Mouse (Mus musculus) fibroblast of lung, adult 2 months (primary cell): ENCODE data around the gene Adgrl2.

ENCODE experiments used
- DNase-seq: peaks from one replicate; pipeline ENCODE4 v3.0.0-alpha.2; 2011; ENCODE audit warnings: low read depth

The Adgrl2 gene

DNA sequence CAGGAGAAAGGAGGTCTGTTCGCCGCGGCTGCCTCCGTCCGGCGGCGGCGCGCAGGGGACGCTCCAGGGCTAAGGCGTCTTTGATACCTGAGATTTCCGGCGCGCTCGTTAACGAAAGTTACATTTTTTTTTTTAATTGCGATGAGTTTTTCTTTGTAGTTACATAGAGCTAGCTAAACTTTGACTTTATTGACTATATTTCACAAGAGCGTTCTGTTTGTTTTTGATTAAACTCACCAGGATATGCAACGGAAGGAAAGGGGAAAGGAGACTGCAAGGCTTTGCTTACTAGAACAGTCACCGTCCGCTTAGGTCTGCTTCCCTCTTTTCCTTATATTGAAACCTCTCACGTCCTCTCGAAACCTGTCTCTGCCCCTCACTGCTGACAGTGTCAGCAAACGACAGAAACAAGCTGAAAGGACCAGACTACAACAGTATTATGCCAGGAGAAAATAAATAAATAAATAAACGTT is at the start of gene Adgrl2:
Gene Adgrl2 (minus strand): TSS at position 25 of the 473 bp plus-strand sequence.
- DNase-seq, result no peak

DNA sequence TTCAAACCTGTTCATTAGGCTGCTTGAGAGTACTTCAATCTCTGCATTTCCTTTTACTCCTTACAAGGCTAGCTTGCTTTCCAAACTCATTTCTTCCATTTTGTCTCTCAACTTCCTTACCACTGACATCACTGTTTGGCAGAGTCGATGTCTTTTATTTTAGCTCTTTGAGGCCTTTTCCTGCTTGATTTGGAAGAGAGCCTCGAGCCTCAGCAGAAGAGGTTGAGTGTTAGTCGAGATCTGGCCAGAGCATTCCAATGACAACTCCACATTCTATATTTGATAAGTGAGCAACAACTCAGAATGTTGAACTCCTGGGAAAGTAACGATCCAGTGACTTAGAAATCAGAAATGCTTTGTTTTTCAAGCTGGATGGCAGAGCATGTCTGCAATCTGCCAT is 48.4 kb upstream of the Adgrl2 start:
- DNase-seq, result peak; percentile 88

DNA sequence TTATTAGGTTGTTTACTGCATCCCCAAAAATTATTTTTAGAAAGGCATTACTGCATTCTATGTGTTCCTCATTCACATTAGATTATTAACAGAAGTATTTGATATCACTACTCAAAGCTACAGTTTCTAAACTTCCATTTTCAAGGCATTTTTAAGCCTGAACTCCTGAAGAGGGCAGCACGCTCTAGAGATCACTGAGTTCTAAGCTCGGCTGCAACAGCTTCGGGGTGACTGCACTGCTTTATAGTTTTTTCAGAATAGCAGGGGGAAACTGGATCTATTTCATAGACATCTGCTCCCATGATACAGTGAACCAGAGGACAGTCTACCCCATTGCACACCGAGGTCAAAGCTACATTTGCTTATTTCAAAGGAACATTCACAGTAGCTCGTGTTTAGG is 29.6 kb upstream of the Adgrl2 start:
- no peak for DNase-seq

DNA sequence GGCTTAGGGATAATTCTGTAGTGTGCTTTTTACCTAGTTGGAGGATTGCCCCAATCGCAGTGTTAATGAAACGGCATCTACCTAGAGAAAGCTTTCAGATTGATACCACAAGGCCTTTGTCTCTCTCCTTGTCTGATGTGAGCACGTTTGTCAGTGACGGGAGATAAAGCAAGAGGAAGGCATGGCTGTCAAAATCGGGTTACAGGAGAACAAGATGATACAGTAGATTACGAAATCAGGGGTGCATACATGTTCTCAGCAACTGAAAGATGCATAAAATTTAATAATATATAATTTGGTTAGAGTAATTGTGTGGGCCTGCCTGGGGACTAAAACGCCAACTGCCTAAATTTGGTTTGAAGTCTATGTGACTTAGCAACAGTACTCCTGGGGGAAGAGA is 19.0 kb upstream of the Adgrl2 start:
- DNase-seq, result no peak

DNA sequence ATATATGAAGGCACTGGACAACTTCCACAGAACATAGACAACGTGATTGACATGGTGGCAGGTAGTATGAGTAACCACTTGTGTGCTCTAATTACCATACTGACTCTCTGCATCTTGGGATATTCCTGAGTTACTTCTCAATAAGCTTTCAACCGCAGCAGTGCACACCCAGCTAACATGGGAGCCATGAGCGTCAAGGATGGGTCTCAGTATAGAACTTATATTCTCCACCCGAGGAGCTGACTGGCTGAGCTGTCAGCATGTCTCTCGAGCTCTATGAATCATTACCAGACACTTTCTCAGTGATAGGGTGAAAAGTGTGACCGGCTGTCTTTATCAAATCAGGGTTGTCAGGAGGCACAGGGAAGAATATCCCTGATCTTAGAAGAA is 18.3 kb upstream of the Adgrl2 start:
- no peak for DNase-seq

DNA sequence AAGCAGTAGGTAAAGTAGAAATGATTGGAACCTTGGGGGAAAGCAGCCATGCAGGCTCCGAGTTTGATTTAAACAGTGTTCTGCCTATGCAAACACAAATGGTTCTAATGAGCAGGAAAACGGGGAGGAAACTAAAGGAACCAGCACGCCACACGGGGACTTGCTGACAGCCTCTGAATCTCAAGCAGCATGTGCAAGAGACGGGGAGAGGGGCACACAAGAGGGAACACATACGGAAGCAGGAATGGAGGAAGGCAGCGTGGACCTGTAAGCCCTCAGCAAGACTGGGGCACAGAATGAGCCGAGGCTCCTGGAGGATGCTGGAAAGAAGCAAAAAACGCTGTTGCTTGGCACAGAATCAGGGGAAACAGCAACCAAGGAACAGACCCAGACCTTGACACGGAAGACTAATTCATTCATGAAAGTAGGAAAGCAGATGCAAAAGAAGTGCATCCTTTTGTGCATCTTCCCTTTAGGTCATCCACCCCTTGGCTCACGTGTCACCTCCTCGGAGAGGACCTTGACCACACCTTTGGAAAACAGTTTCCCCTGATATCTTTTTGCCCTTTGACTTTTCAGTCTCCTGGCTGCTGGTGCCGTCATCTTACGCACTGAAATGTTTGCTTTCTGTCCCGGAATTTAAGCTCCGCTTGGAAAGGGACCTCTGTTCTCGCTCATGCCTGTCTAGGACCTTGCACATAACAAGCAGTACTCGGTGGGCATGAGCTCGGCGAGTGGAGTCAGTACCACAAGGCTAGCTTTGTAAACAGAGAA is 17.7 kb upstream of the Adgrl2 start:
- no peak for DNase-seq

DNA sequence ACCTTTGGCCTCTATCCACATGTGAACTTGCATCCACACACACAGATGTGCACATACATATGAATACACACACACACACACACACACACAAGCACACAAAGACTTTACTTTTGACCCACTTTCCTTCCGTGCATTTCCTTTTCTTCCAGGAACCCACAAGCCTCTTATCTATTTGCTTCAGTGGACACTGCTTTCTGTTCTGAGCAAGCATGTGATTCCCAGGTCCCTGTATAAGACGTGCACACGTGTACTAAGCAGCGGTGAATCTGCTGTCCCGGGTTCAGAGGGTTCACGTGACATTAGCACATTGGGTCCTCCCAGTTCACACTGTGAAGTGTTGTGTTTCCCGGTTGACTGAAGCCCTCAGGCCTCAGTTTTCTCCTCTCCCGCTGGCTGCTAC is 11.0 kb upstream of the Adgrl2 start:
- no peak for DNase-seq

DNA sequence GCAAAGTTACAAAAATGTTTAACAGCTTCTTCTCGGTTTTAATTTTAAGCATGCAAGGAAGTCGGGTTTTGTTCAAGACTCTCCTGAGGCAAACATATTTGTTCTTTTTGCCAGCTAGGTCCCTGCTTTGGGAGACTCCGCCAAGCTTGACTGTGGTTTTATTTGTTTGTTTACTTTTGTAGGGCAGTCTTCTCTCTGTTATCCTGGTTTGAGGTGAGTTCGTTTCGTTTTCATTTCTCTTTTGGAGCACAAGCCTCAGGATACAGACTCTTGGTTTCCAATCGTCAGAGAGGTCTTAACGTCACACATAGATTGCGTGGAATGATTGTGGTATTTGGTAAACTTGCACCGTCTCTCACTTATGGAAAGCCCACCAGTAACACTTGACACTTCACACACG is 8.3 kb upstream of the Adgrl2 start:
- DNase-seq, result no peak

DNA sequence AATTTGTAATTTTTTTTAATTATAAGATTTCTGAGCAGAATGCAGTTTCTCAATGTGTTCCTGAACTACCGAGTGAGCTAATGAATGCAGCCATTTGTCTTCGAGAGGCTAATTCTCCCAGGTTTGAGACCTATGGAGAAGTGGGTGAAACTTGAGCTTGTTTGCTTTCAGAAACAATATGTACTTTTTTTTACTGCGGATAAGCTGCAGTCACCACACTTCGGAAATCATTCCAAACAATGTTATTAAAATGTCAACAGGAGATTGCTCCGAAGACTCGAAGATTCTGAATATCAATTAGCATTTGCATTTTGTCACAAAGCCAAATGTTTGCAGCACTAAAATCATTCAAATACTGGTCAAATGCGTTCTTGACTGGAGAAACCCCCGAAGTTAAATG is 701 bp upstream of the Adgrl2 start:
- DNase-seq, result no peak

DNA sequence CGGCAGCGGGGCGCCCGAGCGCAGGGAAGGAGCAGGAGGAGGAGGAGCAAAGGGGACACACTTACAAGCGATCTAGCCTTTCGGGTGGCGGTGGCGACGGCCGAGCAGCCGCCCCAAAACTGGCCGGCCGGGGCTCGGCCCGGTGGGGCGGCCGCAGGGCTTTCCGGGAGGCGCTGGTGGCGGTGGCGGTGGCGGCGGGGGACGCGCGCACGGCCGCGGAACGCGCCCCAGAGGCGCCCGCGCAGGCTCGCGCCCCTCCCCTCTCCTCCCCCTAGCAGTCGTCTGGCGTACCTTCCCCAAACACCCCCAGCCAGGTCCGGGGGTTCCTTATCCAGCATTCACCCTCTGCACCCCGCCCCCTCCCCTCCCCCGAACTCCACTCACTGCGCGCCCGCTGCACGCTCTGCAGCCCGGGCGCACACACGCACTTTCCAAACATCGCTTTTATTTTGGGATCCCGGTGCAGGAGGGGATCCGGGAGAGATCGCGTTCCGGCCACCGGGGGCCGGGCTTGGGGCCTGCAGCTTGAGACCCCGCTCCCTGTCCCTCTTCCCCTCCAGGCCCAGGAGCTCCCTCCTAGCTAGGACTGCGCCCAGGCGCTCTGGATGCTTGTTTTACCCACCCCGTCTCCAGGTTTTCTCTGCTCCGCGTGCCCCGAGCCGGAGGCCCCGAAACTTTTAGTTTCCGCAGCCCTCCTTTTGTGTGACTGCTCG is 381 bp downstream of the Adgrl2 start:
- DNase-seq, result no peak

DNA sequence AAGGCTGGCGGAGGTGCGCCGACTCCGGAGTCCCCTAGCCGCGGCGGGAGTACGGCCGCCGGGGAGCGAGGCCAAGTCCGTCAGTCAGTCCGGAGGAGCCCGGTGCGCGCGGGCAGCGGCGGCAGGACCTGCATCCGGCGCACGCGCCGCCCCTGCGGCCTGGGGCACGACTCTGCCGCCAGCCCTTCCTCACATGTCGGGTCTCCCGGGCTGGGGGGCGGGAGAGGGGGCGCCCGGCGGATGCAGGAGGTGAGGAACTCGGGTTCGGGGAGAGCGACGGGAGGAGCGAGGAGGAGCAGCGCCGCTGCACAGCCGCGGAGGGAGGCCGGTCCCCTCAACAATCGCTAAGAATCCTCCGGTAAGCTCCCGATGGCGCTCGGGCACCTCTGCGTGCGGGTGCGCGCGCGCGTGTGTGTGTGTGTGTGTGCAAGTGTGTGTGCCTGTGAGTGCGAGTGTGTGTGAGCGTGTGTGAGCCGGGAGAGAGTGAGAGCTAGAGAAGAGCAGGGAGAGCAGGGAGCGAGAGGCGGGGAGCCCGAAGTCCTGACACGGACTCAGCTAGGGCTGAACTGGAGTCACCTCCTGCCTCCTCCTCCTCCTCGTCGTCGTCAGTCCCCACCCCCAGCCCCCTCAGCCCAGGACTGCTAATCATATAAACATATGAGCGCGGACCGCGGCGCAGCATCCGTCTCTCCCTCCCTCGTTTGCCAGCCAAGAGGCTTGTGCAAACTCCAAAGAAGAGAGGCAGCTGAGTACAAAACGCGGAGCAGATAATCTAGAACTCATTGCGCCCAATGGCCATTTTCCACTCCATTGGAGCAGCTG is 1.1 kb downstream of the Adgrl2 start:
- DNase-seq, result peak; percentile 70

DNA sequence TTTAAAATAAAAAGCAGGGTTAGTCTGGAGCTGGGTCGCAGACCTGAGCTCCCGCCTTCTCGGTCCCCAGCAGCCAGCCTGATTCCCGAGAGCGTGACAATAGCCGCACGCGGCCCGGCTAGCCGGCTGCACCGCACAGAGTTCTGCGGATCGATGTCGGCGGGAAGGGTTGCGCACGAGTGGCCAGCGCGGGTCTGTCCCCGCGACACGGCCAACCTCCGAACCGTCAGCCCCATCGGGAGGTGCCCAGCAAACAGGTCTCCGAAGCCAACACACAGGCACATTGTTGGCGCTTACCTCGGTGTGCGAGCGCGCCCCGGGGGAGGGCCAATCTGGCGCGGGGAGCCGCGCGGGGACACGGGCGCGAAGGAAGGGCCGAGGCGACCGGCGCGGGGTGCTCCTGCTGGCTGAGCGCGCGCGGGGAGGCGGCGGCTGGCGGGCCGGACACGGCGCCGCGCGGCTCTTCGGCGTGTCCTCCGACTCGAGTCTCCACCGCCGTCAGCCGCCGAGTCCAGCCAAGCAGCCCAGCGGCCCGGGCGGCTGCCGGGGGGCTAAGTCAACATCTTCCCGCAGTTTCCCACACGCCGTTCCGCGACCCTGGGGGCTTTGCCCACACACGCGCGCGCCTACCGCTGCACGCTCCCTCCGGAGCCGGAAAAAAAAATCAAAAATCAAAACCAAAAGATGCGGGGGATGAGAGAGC is 1.9 kb downstream of the Adgrl2 start:
- no peak for DNase-seq

DNA sequence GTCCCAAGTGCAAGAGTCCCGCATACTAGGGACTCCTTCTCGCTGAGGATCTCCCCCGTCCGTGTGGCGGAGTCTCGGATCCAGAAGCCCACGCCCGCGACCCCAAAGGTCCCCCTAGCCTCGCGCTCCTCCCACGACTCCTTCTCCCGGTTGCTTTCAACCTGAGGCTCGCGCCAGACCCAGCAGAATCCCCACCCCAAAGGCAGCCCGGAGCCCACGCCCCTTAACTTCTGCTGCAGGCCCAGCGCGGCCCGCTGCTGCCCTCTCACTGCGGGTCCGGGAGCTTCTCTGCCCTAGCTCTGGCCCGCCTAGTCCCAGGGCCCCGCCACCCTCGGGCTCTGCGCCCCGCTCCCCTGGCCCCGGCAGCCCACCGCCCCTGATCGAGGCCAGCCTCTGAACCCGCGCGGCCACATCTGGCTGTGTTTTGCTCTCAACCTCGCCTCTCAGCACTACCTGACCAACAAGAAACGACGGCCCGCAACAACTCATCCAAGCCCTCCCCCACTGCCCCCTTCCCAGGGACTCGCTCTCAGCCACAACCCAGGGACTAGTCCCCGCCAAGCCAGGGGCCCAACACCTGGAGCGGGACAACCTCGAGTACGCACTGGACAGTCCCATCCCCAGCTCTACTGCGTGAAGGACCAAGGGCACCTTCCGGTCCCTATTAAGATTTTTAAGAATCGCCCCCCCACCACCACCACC is 2.6 kb downstream of the Adgrl2 start:
- no peak for DNase-seq

DNA sequence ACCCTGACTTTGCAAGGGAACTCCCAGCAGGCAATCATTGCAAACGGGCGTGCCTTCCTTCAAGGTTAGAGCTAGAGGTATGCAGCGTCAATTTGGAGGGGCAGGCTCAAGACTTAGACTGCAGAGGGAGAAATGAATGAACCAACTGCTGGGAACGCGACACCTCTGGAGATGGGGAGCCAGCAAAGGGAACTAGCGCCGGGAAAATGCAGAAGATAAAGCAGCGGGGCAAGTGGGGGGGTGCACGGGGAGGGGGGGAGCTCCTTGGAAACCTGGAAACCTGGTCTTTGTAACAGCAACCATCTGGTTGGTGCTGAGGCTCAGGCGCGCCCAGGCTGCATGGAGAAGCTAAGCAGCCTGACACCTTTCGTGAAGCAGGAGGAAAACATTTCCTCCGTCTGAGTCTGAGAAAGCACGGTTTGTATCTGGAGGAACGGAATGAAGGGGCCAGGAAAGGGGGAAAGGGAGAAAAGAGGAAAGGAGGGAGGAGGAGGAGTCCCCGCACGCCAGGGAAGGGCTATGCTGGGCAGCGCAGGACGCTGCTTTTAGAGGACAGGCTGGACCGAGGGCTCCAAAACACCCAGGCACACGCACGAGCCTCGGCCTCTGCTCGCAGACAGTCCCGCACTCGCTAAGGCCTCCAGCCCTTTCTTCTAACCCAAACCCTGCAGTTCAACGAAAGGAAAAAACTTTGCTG is 3.3 kb downstream of the Adgrl2 start:
- no peak for DNase-seq

DNA sequence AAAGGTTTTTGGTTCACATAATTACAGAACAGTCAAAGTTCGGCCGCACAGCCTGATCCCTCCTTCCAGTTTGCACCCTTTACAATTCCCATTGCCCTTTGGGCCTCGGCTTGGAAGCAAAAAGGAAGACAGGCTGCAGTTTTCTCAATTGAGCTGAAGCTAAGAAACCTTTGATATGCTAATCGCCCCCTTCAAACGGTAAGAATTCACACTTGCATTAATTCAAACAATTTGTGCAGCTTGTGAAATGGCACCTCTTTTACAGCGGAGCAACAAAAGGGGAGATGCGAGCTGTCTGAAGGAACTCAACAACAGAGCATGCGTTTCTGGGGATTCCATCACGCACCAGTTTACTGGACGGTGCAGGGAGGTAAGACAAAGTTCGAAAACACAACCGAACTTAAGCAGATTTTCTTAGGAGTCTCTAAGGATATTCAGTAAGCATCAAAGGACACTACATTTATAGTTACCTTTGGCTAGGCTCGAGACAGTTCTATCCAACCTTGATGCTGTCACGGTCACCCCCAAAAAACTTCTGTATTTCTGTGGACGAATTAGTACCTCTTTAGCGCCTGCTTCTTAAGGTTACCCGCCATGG is 4.0 kb downstream of the Adgrl2 start:
- DNase-seq, result no peak

DNA sequence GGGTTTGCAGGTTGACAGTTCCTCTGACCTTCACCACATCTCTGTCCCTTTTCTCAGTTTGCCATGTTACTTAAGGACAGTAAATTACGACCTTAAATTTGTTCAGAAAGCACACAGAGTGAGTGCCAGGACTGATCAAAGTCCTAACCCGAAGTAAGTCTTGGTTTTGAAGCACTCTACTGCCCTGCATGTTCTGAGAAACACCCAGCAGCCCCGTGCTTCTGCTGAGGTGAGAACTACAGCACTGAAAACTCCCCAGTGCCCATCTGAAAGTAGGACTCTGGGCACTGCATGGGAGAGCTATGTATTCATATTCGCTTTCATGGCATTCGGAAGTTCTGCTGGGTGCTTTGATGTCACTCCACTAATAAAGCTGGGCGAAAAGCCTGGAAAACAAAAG is 6.0 kb downstream of the Adgrl2 start:
- no peak for DNase-seq

DNA sequence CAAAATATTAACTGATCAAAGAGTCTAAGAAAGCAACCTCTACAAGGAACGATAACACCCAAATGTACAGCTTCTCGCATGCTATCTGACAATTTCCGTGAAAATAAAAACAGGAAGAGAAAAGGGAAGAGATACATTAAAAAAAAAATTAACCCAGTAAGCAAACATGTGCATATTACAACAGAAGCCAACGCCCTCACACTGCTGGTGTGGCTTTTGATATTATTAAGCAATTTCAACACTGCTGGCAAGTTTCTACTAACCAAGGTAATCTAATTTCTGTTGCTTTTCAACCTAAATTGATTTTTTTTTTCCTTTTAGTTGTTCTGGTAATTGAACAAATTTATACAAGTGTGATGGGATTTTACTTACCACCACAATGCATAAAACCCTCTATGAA is 8.0 kb downstream of the Adgrl2 start:
- no peak for DNase-seq

DNA sequence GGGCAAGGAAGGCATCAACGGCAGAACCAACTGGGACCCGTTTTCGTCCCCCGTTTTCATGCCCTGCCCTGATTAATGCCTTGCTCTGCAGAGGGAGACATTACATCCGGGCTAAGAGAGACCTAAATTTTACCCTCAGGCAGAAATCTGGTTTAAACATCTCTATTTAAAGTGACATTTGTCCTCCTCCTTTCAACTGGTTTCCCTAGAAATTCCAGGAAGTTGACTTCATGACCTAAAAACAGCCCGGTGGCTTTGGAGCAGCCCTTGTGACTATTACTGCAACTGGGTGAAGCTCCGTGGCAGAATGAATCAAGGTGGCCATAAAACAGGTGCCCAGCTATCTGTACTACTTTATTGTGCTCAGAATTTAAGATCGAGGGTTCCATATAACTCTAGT is 8.6 kb downstream of the Adgrl2 start:
- no peak for DNase-seq

DNA sequence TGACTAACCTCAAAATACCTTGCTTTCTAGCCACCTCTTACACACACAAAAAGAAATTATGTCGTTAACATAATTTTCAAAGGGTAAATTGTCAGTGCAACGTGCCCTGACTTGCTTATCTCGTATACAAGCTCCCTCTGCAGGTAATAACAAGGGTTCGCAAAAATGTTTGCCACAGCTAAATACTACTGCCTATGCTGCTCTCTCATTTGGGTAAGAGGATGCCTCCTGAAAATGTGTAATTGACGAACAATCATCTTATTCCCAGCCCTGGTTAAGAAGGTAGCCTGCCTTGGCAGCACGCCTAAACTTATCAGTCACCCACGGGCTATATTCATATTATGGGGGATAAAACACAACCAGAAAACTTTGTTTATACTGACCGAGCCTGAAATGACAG is 11.8 kb downstream of the Adgrl2 start:
- DNase-seq, result no peak

DNA sequence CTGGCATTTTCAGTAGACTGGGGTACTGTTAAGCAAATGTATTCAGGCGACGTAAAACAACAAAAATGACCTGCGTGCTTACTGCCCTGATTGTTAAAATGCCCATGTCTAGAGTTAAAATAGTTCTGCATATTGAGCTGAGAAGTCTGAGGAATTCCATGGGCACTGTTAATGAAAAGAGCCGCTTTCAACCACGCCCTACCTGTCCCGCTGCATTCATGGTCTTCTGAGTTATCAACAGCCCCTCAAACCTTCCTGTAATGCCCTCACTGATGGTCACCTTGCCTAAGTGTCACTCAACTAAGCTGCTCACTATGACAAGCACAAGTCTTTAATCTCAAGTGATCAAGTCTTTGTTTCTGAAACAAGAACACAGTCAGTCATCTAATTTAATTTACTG is 12.5 kb downstream of the Adgrl2 start:
- DNase-seq, result no peak

DNA sequence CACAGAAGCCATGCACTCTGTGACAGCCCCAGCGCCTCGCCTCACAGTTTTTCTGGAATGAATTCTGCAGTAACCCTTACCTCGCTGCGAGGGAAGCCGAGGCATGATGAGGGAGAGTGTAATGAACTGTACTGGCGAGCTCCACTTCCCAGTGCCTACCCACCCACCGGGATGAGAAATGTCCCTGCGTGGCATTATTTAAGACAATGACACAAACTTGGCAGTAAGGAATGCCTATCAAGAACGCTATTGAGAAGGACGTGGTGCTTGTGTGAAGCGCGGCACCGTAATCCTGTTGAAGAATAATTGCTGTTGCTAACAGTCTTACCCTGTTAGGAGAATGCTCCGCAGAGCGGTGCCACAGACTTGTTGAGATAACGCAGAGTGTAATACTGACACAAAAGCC is 13.2 kb downstream of the Adgrl2 start:
- no peak for DNase-seq
